Mouse (Mus musculus) urinary bladder, postnatal 0 days (tissue): ENCODE data around the gene Tsn. TPM values are rescaled to one million over a fixed set of nuclear protein-coding genes. Genes with fewer than 3 reads are reported as not detected.

Source experiments
- polyA plus RNA-seq: library from polyadenylated mRNA; unstranded; fragments of >200 nt; fragmentation: Nextera tagmentation; extraction: Ambion mirVana; gene quantifications from 2 replicates; pipeline ENCODE4 v1.2.1, GENCODE M21; 2015

Tsn gene
- 162 and 200 TPM in 2 replicates for polyA plus RNA-seq

GRCm38 (mm10) chr1:118311622-118312326, at the start of gene Tsn:
Tsn (minus strand) TSS chr1:118311739.

GRCm38 (mm10) chr1:118321661-118322201, 10.2 kb upstream of the Tsn start, which contains the start of gene Nifk:
Nifk (plus strand) TSS chr1:118321839.

Other genes with a start within 250 kb of the Tsn start
- 0.02 TPM in 1 of 2 replicates, not detected in the other for gene Gm29106, start 135.2 kb downstream of the Tsn start, polyA plus RNA-seq
- 43.4 and 48.7 TPM in 2 replicates for gene Nifk, start 10.1 kb upstream of the Tsn start, polyA plus RNA-seq
- gene Clasp1, start 77.3 kb upstream of the Tsn start, polyA plus RNA-seq = 15.0 and 15.2 TPM in 2 replicates